Mouse (Mus musculus): Measurements from ENCODE around the gene Amdhd2.

- TF ChIP-seq POLR2AphosphoS2 (IDR thresholded peaks at IDR 0.05; ENCODE audit: insufficient read length, low read depth), result no peak
- TF ChIP-seq REST (IDR thresholded peaks at IDR 0.05; ENCODE audit: insufficient read depth, insufficient read length), result no peak
- no peak for TF ChIP-seq POLR2A (IDR thresholded peaks at IDR 0.05; ENCODE audit: insufficient read length, low read depth)
- TF ChIP-seq TCF12 (IDR thresholded peaks at IDR 0.05; ENCODE audit: insufficient read depth, poor library complexity, severe bottlenecking), result no peak
- TF ChIP-seq MAX (IDR thresholded peaks at IDR 0.05; ENCODE audit: low read depth), result no peak
- TF ChIP-seq USF1 (IDR thresholded peaks at IDR 0.05; ENCODE audit: low read depth), result no peak
- TF ChIP-seq E2F4 (IDR thresholded peaks at IDR 0.05; ENCODE audit: insufficient read depth), result no peak
Measured at GRCm38 (mm10) chr17:24197032-24197824, 33.7 kb upstream of the Amdhd2 start.
